Mouse (Mus musculus): ENCODE measurements around the gene Isyna1. TPM values are rescaled to one million over a fixed set of nuclear protein-coding genes. Genes with fewer than 3 reads are reported as not detected.
A peak's percentile ranks its signal among the peaks of the same experiment; 100 is the strongest.

The Isyna1 gene
- total and polyA plus RNA-seq, 3 experiments = 84.1 to 189 TPM; not detected in 1

GRCm38 (mm10) chr8:70593173-70593572 is 1.0 kb upstream of the Isyna1 start:
- Histone ChIP-seq H3K4me3 (ENCODE audit: control insufficient read depth in 1 of 2, insufficient read depth in 1 of 2, low read depth in 2 of 2, low read length in 2 of 2) (peak overlapping the region; percentile 79 to 95; a peak in 2 of 4 replicates), H3K27ac (ENCODE audit: control insufficient read depth, low read depth, low read length) (peak overlapping the region; percentile 58), H3K79me2 (ENCODE audit: control insufficient read depth, insufficient read depth, low read length, poor library complexity) (peaks cover 7% of the 10 kb centered on the region), H3K36me3 (ENCODE audit: control insufficient read depth in 1 of 2, insufficient read depth in 2 of 2, low read length in 2 of 2) (peaks cover 0 to 4% of the 10 kb centered on the region in 2 experiments; a peak in 2 of 4 replicates), H3K9ac (ENCODE audit: control insufficient read depth, low read depth, low read length, poor library complexity, severe bottlenecking) (peak overlapping the region; percentile 63), H3K9me3 (replicated peaks; ENCODE audit: insufficient read depth, low read length) (no peaks in the 10 kb centered on the region), H3K27me3 (ENCODE audit: control insufficient read depth in 1 of 2, insufficient read depth in 2 of 2, low read length in 2 of 2) (no peaks in the 10 kb centered on the region), H3K4me1 (ENCODE audit: control insufficient read depth in 1 of 2, insufficient read depth in 2 of 2, low read length in 2 of 2) (peaks cover 6 to 11% of the 10 kb centered on the region in 2 experiments; a peak in 3 of 4 replicates)
- no peak for DNase-seq (ENCODE audit: low read depth, low spot score)
- TF ChIP-seq MAFK (IDR thresholded peaks at IDR 0.05; ENCODE audit: borderline replicate concordance, low read depth, low read length) (no peak), ZC3H11A (IDR thresholded peaks at IDR 0.05; ENCODE audit: low read depth, low read length) (no peak), KAT2A (conservative IDR thresholded peaks at IDR 0.05; ENCODE audit: low read depth, low read length) (no peak), MAX (IDR thresholded peaks at IDR 0.05; ENCODE audit: low read length) (no peak), E2F4 (IDR thresholded peaks at IDR 0.05; ENCODE audit: borderline replicate concordance, low read depth, low read length) (no peak), JUND (IDR thresholded peaks at IDR 0.05; ENCODE audit: low read depth, low read length) (no peak), POLR2A (IDR thresholded peaks at IDR 0.05; ENCODE audit: control insufficient read depth in 1 of 2, insufficient read depth in 1 of 2, low read depth in 1 of 2, low read length in 2 of 2, poor library complexity in 1 of 2) (no peak), RAD21 (IDR thresholded peaks at IDR 0.05; ENCODE audit: low read depth, low read length) (no peak), ETS1 (IDR thresholded peaks at IDR 0.05; ENCODE audit: low read depth, low read length) (no peak), RCOR1 (IDR thresholded peaks at IDR 0.05; ENCODE audit: low read depth, low read length) (no peak), MAZ (IDR thresholded peaks at IDR 0.05; ENCODE audit: low read depth, low read length) (no peak), BHLHE40 (IDR thresholded peaks at IDR 0.05; ENCODE audit: borderline replicate concordance, low read depth, low read length) (no peak), MYB (IDR thresholded peaks at IDR 0.05; ENCODE audit: low read depth, low read length) (no peak)

GRCm38 (mm10) chr8:70594621-70595564 is 720 bp downstream of the Isyna1 start:
- Histone ChIP-seq H3K9ac (ENCODE audit: control insufficient read depth, low read depth, low read length, poor library complexity, severe bottlenecking) (peak overlapping the region; percentile 92), H3K27me3 (ENCODE audit: control insufficient read depth in 1 of 2, insufficient read depth in 2 of 2, low read length in 2 of 2) (no peaks in the 10 kb centered on the region), H3K27ac (ENCODE audit: control insufficient read depth, low read depth, low read length) (peak overlapping the region; percentile 67; the same call in 1 of the 2 replicates), H3K79me2 (ENCODE audit: control insufficient read depth, insufficient read depth, low read length, poor library complexity) (peaks cover 7% of the 10 kb centered on the region), H3K36me3 (ENCODE audit: control insufficient read depth in 1 of 2, insufficient read depth in 2 of 2, low read length in 2 of 2) (no peaks in the 10 kb centered on the region), H3K4me1 (ENCODE audit: control insufficient read depth in 1 of 2, insufficient read depth in 2 of 2, low read length in 2 of 2) (peaks cover 3 to 11% of the 10 kb centered on the region in 2 experiments; a peak in 3 of 4 replicates), H3K9me3 (replicated peaks; ENCODE audit: insufficient read depth, low read length) (no peaks in the 10 kb centered on the region), H3K4me3 (ENCODE audit: control insufficient read depth in 1 of 2, insufficient read depth in 1 of 2, low read depth in 2 of 2, low read length in 2 of 2) (peak overlapping the region; percentile 58 to 95)
- TF ChIP-seq MAZ (IDR thresholded peaks at IDR 0.05; ENCODE audit: low read depth, low read length) (0 out of 2 replicates have a peak, but pooled peaks have one; percentile 24), JUND (IDR thresholded peaks at IDR 0.05; ENCODE audit: low read depth, low read length) (no peak)
- peak; percentile 67 for DNase-seq (ENCODE audit: low read depth, low spot score)

Measured in MEL (cell line).